Mouse (Mus musculus): ENCODE measurements at regions not wholly inside any gene's neighbourhood (a gene's known extent, or its start where the extent isn't known, plus 50 kb on each side); places are given as distances from the start of the nearest gene placed in this dataset.
"Not testable (repeated sequence)": the region's sequence is repeated elsewhere in the genome, so short reads cannot be mapped to it uniquely, and the experiment has no call there.

- peak; percentile 94 for DNase-seq (ENCODE audit: low read depth, low spot score)
These were observed 1163.6 kb upstream of the Tyrp1 start for GRCm38 (mm10) chr4:79670203-79670891.

GRCm38 (mm10) chr4:79694787-79695763 is 1138.8 kb upstream of the Tyrp1 start:
- no peak for DNase-seq (ENCODE audit: low read depth, low spot score)

GRCm38 (mm10) chr4:79720915-79721314 is 1113.0 kb upstream of the Tyrp1 start:
- not testable (repeated sequence) for DNase-seq (ENCODE audit: low read depth, low spot score)

- DNase-seq (ENCODE audit: low read depth, low spot score): no peak
These were observed 1109.8 kb upstream of the Tyrp1 start for GRCm38 (mm10) chr4:79724103-79724502.

- no peak for DNase-seq (ENCODE audit: low read depth, low spot score)
These were observed 1092.9 kb upstream of the Tyrp1 start for GRCm38 (mm10) chr4:79740925-79741560.

Measured in telencephalon, adult 2 months (tissue).